Mouse (Mus musculus): ENCODE measurements around the gene Uba7. TPM values are rescaled to one million over a fixed set of nuclear protein-coding genes. Genes with fewer than 3 reads are reported as not detected.
A peak's percentile ranks its signal among the peaks of the same experiment; 100 is the strongest.

The Uba7 gene
- polyA plus RNA-seq, 1 experiment from 2014 or later = 43.8 TPM

- Histone ChIP-seq H3K9ac (ENCODE audit: low read depth, low read length) (no peak overlapping the region), H3K4me2 (replicated peaks; ENCODE audit: low read depth) (no peak overlapping the region), H3K27ac (ENCODE audit: low read depth, low read length) (no peak overlapping the region), H3K4me3 (ENCODE audit: low read depth, low read length) (no peak overlapping the region), H3K4me1 (replicated peaks; ENCODE audit: control insufficient read depth, insufficient read depth, low read length) (no peaks in the 10 kb centered on the region), H3K36me3 (ENCODE audit: control insufficient read depth, insufficient read depth) (peaks cover 8% of the 10 kb centered on the region; the same call in 1 of the 2 replicates), H3K9me3 (ENCODE audit: control insufficient read depth) (no peaks in the 10 kb centered on the region), H3K27me3 (replicated peaks; ENCODE audit: control insufficient read depth, insufficient read depth, low read length) (no peaks in the 10 kb centered on the region)
- peak; percentile 55 for TF ChIP-seq CTCF (IDR thresholded peaks at IDR 0.05; ENCODE audit: low read depth)
- no peak for ATAC-seq
- WGBS = 74% methylated on average over 4 of the region's 4 CpGs
Observed at GRCm38 (mm10) chr9:107960928-107961327, 14.4 kb upstream of the Uba7 start.

GRCm38 (mm10) chr9:107961351-107961762 is 13.9 kb upstream of the Uba7 start:
- ATAC-seq = no peak
- Histone ChIP-seq H3K4me3 (ENCODE audit: low read depth, low read length) (no peak overlapping the region), H3K36me3 (ENCODE audit: control insufficient read depth, insufficient read depth) (peaks cover 8% of the 10 kb centered on the region; the same call in 1 of the 2 replicates), H3K4me2 (replicated peaks; ENCODE audit: low read depth) (no peak overlapping the region), H3K4me1 (replicated peaks; ENCODE audit: control insufficient read depth, insufficient read depth, low read length) (no peaks in the 10 kb centered on the region), H3K9me3 (ENCODE audit: control insufficient read depth) (no peaks in the 10 kb centered on the region), H3K27ac (ENCODE audit: low read depth, low read length) (no peak overlapping the region), H3K27me3 (replicated peaks; ENCODE audit: control insufficient read depth, insufficient read depth, low read length) (no peaks in the 10 kb centered on the region), H3K9ac (ENCODE audit: low read depth, low read length) (no peak overlapping the region)
- 89% methylated on average over 10 of the region's 10 CpGs for WGBS
- no peak for TF ChIP-seq CTCF (IDR thresholded peaks at IDR 0.05; ENCODE audit: low read depth)

GRCm38 (mm10) chr9:107961881-107962280 is 13.4 kb upstream of the Uba7 start:
- Histone ChIP-seq H3K4me3 (ENCODE audit: low read depth, low read length) (no peak overlapping the region), H3K36me3 (ENCODE audit: control insufficient read depth, insufficient read depth) (peaks cover 8% of the 10 kb centered on the region; the same call in 1 of the 2 replicates), H3K9me3 (ENCODE audit: control insufficient read depth) (no peaks in the 10 kb centered on the region), H3K4me1 (replicated peaks; ENCODE audit: control insufficient read depth, insufficient read depth, low read length) (no peaks in the 10 kb centered on the region), H3K27ac (ENCODE audit: low read depth, low read length) (no peak overlapping the region), H3K27me3 (replicated peaks; ENCODE audit: control insufficient read depth, insufficient read depth, low read length) (no peaks in the 10 kb centered on the region), H3K9ac (ENCODE audit: low read depth, low read length) (no peak overlapping the region), H3K4me2 (replicated peaks; ENCODE audit: low read depth) (no peak overlapping the region)
- ATAC-seq = no peak
- 54% methylated on average over 5 of the region's 5 CpGs for WGBS
- TF ChIP-seq CTCF (IDR thresholded peaks at IDR 0.05; ENCODE audit: low read depth) = peak; percentile 70

- 95% methylated on average over 9 of the region's 9 CpGs for WGBS
- no peak for TF ChIP-seq CTCF (IDR thresholded peaks at IDR 0.05; ENCODE audit: low read depth)
- ATAC-seq = no peak
Observed at GRCm38 (mm10) chr9:107962916-107963315, 12.4 kb upstream of the Uba7 start.

GRCm38 (mm10) chr9:107963700-107964099 is 11.6 kb upstream of the Uba7 start:
- Histone ChIP-seq H3K4me1 (replicated peaks; ENCODE audit: control insufficient read depth, insufficient read depth, low read length) (no peaks in the 10 kb centered on the region), H3K4me2 (replicated peaks; ENCODE audit: low read depth) (no peak overlapping the region), H3K36me3 (ENCODE audit: control insufficient read depth, insufficient read depth) (peaks cover 8% of the 10 kb centered on the region; the same call in 1 of the 2 replicates), H3K9ac (ENCODE audit: low read depth, low read length) (no peak overlapping the region), H3K9me3 (ENCODE audit: control insufficient read depth) (no peaks in the 10 kb centered on the region), H3K27ac (ENCODE audit: low read depth, low read length) (no peak overlapping the region), H3K27me3 (replicated peaks; ENCODE audit: control insufficient read depth, insufficient read depth, low read length) (no peaks in the 10 kb centered on the region), H3K4me3 (ENCODE audit: low read depth, low read length) (no peak overlapping the region)
- peak; percentile 97 for TF ChIP-seq CTCF (IDR thresholded peaks at IDR 0.05; ENCODE audit: low read depth)
- 24% methylated on average over 5 of the region's 5 CpGs for WGBS
- peak; percentile 64 for ATAC-seq

More at GRCm38 (mm10) chr9:107962916-107963315, 12.4 kb upstream of the Uba7 start:
- Histone ChIP-seq H3K4me3 (ENCODE audit: low read depth, low read length) (no peak overlapping the region), H3K27me3 (replicated peaks; ENCODE audit: control insufficient read depth, insufficient read depth, low read length) (no peaks in the 10 kb centered on the region), H3K4me2 (replicated peaks; ENCODE audit: low read depth) (no peak overlapping the region), H3K36me3 (ENCODE audit: control insufficient read depth, insufficient read depth) (peaks cover 8% of the 10 kb centered on the region; the same call in 1 of the 2 replicates), H3K9ac (ENCODE audit: low read depth, low read length) (no peak overlapping the region), H3K27ac (ENCODE audit: low read depth, low read length) (no peak overlapping the region), H3K4me1 (replicated peaks; ENCODE audit: control insufficient read depth, insufficient read depth, low read length) (no peaks in the 10 kb centered on the region), H3K9me3 (ENCODE audit: control insufficient read depth) (no peaks in the 10 kb centered on the region)

GRCm38 (mm10) chr9:107964681-107965080 is 10.6 kb upstream of the Uba7 start:
- no peak overlapping the region for H3K9ac ChIP-seq (ENCODE audit: low read depth, low read length)
- no peak for ATAC-seq
- 88% methylated on average over 9 of the region's 9 CpGs for WGBS
- H3K4me2 ChIP-seq (replicated peaks; ENCODE audit: low read depth) = no peak overlapping the region
- TF ChIP-seq CTCF (IDR thresholded peaks at IDR 0.05; ENCODE audit: low read depth) = no peak
- H3K36me3 ChIP-seq (ENCODE audit: control insufficient read depth, insufficient read depth) = peaks cover 4% of the 10 kb centered on the region
- no peaks in the 10 kb centered on the region for H3K4me1 ChIP-seq (replicated peaks; ENCODE audit: control insufficient read depth, insufficient read depth, low read length)
- H3K4me3 ChIP-seq (ENCODE audit: low read depth, low read length) = no peak overlapping the region
- H3K27ac ChIP-seq (ENCODE audit: low read depth, low read length) = no peak overlapping the region
- no peaks in the 10 kb centered on the region for H3K27me3 ChIP-seq (replicated peaks; ENCODE audit: control insufficient read depth, insufficient read depth, low read length)
- H3K9me3 ChIP-seq (ENCODE audit: control insufficient read depth) = no peaks in the 10 kb centered on the region

- 85% methylated on average over 10 of the region's 10 CpGs for WGBS
- TF ChIP-seq CTCF (IDR thresholded peaks at IDR 0.05; ENCODE audit: low read depth) = no peak
- Histone ChIP-seq H3K9ac (ENCODE audit: low read depth, low read length) (no peak overlapping the region), H3K36me3 (ENCODE audit: control insufficient read depth, insufficient read depth) (peaks cover 8% of the 10 kb centered on the region), H3K4me2 (replicated peaks; ENCODE audit: low read depth) (no peak overlapping the region), H3K27ac (ENCODE audit: low read depth, low read length) (no peak overlapping the region), H3K27me3 (replicated peaks; ENCODE audit: control insufficient read depth, insufficient read depth, low read length) (no peaks in the 10 kb centered on the region), H3K4me1 (replicated peaks; ENCODE audit: control insufficient read depth, insufficient read depth, low read length) (no peaks in the 10 kb centered on the region), H3K4me3 (ENCODE audit: low read depth, low read length) (no peak overlapping the region), H3K9me3 (ENCODE audit: control insufficient read depth) (no peaks in the 10 kb centered on the region)
- no peak for ATAC-seq
Observed at GRCm38 (mm10) chr9:107966676-107967075, 8.6 kb upstream of the Uba7 start.

Data from intestine, postnatal 0 days (tissue).